Mouse (Mus musculus): ENCODE data around the gene Olfr1160. TPM values are rescaled to one million over a fixed set of nuclear protein-coding genes. Genes with fewer than 3 reads are reported as not detected.

Olfr1160 gene
- polyA plus RNA-seq (2012; rRNA removed): not detected in 2 replicates

GRCm38 (mm10) chr2:88007515-88008318 is at the start of gene Olfr1160:
Gene Olfr1160 (minus strand): TSS chr2:88008268.

GRCm38 (mm10) chr2:88051029-88051428 is 43.0 kb upstream of the Olfr1160 start, which contains the start of gene Olfr1162:
Gene Olfr1162 (minus strand): TSS chr2:88051129.

GRCm38 (mm10) chr2:88037599-88037998 is 29.5 kb upstream of the Olfr1160 start, which contains the start of gene Olfr73:
Gene Olfr73 (minus strand): TSS chr2:88037699.

GRCm38 (mm10) chr2:88022474-88022873 is 14.4 kb upstream of the Olfr1160 start, which contains the start of gene Olfr1161:
Gene Olfr1161 (plus strand): TSS chr2:88022774.

GRCm38 (mm10) chr2:87989813-87990212 is 18.3 kb downstream of the Olfr1160 start, which contains the start of gene Olfr1158:
Gene Olfr1158 (plus strand): TSS chr2:87990113.

GRCm38 (mm10) chr2:87974563-87974962 is 33.5 kb downstream of the Olfr1160 start, which contains the start of gene Olfr74:
Gene Olfr74 (minus strand): TSS chr2:87974663.

GRCm38 (mm10) chr2:87968199-87968598 is 39.9 kb downstream of the Olfr1160 start, which contains the start of gene Olfr1157:
Gene Olfr1157 (minus strand): TSS chr2:87968299.

GRCm38 (mm10) chr2:87953000-87953399 is 55.1 kb downstream of the Olfr1160 start, which contains the start of gene Olfr1156:
Gene Olfr1156 (minus strand): TSS chr2:87953100.

Other genes starting within 250 kb of the Olfr1160 start
- gene Olfr152, start 228.8 kb downstream of the Olfr1160 start, polyA plus RNA-seq (2012; rRNA removed): not detected in 2 replicates
- gene Olfr1143, start 207.7 kb downstream of the Olfr1160 start, polyA plus RNA-seq (2012; rRNA removed): not detected in 2 replicates
- gene Olfr1145, start 198.4 kb downstream of the Olfr1160 start, polyA plus RNA-seq (2012; rRNA removed): not detected in 2 replicates
- not detected in 2 replicates for gene Olfr1148, start 177.7 kb downstream of the Olfr1160 start, polyA plus RNA-seq (2012; rRNA removed)
- not detected in 2 replicates for gene Olfr1150-ps1, start 164.3 kb downstream of the Olfr1160 start, polyA plus RNA-seq (2012; rRNA removed)
- gene Olfr1151, start 152.4 kb downstream of the Olfr1160 start, polyA plus RNA-seq (2012; rRNA removed): not detected in 2 replicates
- gene Olfr1152, start 141.8 kb downstream of the Olfr1160 start, polyA plus RNA-seq (2012; rRNA removed): not detected in 2 replicates
- gene Olfr1153, start 113.3 kb downstream of the Olfr1160 start, polyA plus RNA-seq (2012; rRNA removed): not detected in 2 replicates
- gene Olfr1154, start 103.1 kb downstream of the Olfr1160 start, polyA plus RNA-seq (2012; rRNA removed): not detected in 2 replicates
- not detected in 2 replicates for gene Olfr1155, start 63.1 kb downstream of the Olfr1160 start, polyA plus RNA-seq (2012; rRNA removed)
- gene Olfr1156, start 55.2 kb downstream of the Olfr1160 start, polyA plus RNA-seq (2012; rRNA removed): not detected in 2 replicates
- not detected in 2 replicates for gene Olfr1157, start 40.0 kb downstream of the Olfr1160 start, polyA plus RNA-seq (2012; rRNA removed)
- not detected in 2 replicates for gene Olfr74, start 33.6 kb downstream of the Olfr1160 start, polyA plus RNA-seq (2012; rRNA removed)
- gene Olfr1158, start 18.2 kb downstream of the Olfr1160 start, polyA plus RNA-seq (2012; rRNA removed): not detected in 2 replicates
- not detected in 2 replicates for gene Olfr1161, start 14.5 kb upstream of the Olfr1160 start, polyA plus RNA-seq (2012; rRNA removed)
- not detected in 2 replicates for gene Olfr73, start 29.4 kb upstream of the Olfr1160 start, polyA plus RNA-seq (2012; rRNA removed)
- not detected in 2 replicates for gene Olfr1162, start 42.9 kb upstream of the Olfr1160 start, polyA plus RNA-seq (2012; rRNA removed)
- gene Olfr1163, start 63.6 kb upstream of the Olfr1160 start, polyA plus RNA-seq (2012; rRNA removed): not detected in 2 replicates
- not detected in 2 replicates for gene Olfr1164, start 85.7 kb upstream of the Olfr1160 start, polyA plus RNA-seq (2012; rRNA removed)
- gene Olfr1166, start 120.0 kb upstream of the Olfr1160 start, polyA plus RNA-seq (2012; rRNA removed): not detected in 2 replicates
- gene Olfr1167, start 146.9 kb upstream of the Olfr1160 start, polyA plus RNA-seq (2012; rRNA removed): not detected in 2 replicates
- gene Olfr1168, start 173.6 kb upstream of the Olfr1160 start, polyA plus RNA-seq (2012; rRNA removed): not detected in 2 replicates
- not detected in 2 replicates for gene Olfr1170, start 220.1 kb upstream of the Olfr1160 start, polyA plus RNA-seq (2012; rRNA removed)

All from ovary, adult 2 months (tissue).